Mouse (Mus musculus) CH12F3 (cell line): ENCODE data around the gene Exoc6.
"Not testable (repeated sequence)": the region's sequence is repeated elsewhere in the genome, so short reads cannot be mapped to it uniquely, and the experiment has no call there.

Experiments used
- in situ Hi-C: fragments of 300-500 bp; cut with MboI; formaldehyde crosslinking; loops from 2 replicates; pipeline ENCODE4 v1.14.3; 2020; ENCODE audit warnings: low sequenced_read_pairs

The Exoc6 gene

DNA sequence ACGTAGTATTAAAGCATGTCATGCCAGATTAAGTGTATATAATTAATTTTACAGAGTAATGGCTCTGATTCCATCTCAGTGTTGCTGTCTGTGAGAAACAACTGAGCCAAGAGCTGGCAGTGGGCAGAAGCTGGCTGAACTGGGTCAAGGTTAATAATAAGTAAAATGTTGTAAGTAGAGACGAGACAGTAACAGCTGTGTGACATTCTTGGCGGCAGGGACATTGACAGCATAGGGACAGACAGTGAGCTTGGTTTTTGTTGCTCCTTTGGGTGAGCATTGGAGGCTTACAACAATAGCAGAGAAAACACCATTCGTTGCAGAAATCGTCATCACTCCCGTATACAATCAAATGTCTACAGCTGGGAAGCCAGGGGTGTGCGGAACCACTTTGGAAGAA is 13.8 kb upstream of the Exoc6 start:
- in situ Hi-C loops, result no loop called here

DNA sequence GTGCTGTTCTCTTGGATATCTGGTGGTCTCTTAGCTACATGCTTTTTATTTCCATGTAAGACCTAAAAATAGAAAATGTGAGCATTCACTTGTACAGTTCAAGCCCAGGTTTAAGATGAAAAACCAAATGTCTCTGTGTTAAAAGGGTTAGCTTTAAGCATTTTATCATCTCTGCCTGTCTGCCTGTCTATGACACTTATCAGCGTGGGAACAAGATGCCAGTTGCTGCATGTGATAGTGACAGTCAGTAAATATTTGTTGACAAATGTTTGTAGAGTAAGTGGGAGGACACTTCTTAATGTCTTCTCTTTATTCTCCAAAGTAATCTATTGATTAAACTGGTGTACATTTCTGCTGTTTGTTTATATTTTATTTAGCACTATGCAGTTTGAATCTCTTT is 12.5 kb upstream of the Exoc6 start:
- in situ Hi-C loops, result no loop called here

DNA sequence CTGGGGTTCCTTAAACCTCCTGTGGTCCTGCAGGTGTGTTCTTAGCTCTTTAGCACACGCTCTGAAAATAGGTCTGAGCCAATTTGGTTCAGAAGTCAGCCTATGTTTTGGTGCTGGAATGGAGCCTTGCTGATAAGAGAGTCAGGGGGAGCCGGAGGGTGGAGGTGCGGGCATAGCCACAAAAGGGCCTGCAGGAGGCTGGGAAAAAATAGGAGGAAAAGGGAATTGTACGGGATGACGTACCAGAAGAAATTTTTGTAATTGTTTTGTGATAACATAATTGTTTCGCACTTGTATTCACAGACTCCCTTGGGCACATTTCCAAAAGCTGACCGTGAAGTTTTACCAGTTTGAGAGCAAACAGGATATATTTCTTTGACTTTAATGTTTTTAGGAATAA is 10.0 kb upstream of the Exoc6 start:
- in situ Hi-C loops, result no loop called here

DNA sequence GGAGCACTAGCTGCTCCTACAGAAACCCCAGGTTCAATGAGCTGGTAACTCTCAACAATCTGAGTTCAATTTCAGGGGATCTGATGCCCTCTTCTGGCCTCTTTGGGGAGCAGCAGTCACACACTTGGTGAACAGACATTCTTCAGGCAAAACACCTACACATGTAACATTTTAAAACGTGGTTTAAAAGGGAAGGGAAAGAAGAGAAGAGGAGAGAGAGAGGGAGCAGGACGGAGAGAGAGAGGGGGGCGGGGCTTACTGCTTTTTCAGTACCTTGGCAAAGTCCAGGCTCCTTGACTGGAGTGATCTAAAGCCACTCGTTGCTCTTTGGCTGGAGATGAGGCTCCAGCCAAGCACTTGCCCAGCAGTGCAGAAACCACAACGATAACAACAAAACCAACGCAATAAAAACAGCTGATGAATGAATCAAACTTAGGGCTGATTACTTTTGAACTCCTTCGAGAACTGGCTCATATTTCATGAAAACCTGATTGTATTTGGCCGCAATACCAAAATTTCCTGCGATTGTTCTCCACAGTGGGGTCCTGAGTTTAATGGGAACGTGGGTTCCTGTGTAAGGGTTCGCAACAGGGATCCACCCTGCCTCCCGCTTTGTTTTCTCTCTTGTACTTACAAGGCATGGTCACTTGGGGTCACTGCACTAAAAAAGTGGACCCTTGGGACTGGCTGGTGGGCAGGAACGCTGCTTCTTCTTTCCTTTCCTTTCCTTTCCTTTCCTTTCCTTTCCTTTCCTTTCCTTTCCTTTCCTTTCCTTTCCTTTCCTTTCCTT is 6.5 kb upstream of the Exoc6 start:
- in situ Hi-C loops, result no loop called here

DNA sequence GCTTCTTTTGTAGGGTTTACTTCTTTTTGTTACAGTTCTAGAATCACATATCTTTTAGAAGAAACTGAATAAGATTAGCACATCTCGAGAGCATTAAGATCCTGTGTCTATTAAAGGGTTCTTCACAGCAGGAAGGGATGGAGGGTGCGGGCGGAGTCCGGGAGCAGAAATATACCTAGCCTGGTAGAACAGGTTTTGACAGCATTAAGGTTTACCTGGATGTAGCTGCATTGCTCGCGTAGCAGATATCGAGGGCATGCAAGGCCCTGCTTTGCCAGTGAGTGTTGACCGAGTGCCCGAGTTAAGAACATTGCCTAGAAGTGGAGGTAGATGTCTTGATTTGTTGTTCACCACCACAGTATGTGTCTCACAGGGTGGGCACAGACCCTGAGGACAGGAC is 5.7 kb upstream of the Exoc6 start:
- in situ Hi-C loops, result no loop called here

DNA sequence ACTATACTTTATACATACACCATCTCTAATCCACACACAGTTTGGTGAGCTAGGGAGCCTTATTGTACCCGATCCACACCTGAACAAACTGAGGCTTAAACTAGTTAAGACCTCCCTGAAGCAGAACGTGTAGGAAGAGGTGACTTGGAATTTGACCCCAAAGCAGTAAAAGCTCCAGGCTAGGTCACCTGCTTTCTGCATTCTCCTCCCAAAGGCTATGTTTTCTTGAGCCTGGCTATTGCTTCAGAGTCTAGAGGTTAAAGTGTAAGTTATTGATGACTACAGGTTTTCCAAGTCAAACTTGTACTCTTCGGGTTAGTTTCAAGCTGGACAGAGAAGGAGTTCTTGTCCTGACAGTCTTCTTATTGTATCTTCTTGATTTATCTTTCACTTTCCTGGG is 5.0 kb upstream of the Exoc6 start:
- in situ Hi-C loops, result no loop called here

DNA sequence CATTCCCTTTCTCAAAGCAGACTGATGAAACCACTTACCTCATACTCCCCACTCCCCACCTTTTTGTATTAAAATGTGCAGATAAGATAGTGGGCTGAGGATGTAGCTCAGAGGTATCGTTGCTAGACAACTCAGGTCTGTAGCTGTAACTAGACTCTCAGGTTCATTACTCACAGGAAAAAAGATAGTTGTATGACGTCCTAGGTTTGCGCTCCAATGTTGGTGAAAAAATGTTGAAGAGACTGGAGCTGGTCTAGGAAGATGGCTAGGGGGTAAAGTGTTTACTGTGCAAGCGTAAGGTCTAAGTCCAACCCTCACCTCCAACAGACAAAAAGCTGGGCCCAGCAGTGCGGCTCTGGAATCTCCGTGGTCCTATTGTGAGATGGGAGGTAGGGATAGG is 4.5 kb upstream of the Exoc6 start:
- in situ Hi-C loops, result no loop called here

DNA sequence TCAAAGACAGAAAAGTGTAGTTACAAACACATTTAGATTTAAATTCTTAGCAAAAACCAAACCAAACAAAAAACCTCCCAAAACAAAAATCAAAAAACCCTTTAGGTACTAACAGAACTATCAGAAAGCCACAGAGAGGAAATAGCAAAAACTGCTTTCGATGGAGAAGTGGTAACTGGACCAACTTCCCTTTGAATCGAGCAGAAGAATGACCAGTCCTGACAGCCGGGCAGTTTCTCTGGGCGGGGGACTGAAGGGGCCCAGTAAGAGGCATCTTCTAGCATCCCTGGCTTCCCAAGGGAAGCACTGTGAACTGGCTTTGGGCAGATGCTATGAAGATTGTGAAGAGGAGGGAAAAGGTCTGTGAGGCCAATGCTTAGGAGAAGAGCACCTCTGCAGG is 3.4 kb upstream of the Exoc6 start:
- in situ Hi-C loops, result no loop called here

DNA sequence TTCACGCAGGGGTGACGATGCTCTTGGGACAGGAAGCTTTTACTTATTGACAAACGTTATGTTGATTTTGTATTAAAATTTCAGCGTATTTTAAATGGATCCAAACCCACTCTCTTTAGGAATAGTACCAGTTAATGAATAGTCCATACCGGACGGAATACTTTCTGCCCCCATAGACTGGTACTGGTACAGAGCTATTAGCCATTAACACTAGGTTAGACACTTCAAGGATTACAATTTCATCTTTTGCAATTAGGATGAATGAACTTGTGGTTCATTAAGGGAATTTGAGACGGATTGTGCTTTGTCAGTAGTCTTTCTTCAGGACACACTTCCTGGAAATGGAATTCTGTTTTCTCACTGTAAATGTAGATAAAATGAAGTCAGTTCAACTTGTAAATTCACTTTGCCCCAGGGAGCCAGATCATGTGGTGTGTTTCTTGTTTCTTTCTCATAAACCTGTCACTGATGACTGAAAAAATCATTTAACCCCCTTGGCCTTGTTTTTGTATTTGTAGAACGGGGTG is 885 bp downstream of the Exoc6 start:
- in situ Hi-C loops, result no loop called here

DNA sequence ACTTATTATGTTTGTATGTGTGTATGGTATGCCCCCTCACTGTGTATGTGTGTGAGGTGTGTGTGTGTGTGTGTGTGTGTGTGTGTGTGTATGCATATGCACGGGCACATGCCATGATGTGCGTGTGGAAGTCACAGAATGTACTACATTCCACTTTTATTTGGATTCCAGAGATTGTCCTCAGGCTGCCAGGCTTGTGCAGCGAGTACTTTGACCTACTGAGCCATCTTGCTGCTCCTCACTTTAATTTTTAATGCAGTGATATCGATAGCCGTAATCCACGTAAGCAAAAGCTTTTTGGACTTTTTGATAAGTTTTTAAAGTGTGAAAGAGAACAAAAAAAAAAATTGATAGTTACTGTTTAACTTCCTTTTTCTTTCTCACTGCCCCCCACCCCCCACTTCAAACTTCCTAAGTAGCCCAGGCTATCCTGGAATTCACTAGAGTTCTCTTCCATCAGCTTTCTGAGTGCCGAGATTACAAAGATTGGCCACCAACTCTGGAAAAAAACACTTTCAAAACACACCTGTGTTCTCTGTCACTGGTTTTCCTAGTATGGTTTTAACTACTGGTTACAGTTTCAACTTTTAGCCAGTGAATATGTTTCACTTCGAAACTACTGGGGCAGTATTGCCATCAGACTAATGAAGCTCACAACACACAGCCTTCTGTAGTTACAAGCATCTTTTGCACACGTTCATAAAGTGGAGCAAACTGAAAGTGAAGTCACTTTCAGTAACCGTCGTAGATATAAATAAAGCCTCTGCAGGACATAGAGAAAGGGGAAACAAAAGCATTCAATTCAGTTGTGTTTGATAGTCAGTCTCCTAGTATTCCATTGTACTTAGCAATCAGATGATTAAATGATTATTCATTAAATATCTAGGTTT is 3.4 kb downstream of the Exoc6 start:
- in situ Hi-C loops, result no loop called here

DNA sequence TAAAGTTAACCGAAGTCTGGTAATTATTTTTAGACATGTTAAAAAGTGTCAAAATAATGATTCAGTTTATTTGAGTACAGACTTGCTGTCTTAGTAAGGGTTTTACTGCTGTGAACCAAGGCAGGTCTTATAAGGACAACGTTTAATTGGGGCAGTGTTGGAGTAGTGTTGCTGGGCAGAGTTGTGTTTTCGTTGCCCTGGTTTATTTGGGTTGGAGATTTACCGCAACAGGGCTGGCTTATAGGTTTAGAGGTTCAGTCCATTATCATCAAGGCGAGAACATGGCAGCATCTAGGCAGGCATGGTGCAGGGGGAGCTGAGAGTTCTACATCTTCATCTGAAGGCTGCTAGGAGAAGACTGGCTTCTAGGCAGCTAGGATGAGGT is 4.0 kb downstream of the Exoc6 start:
- in situ Hi-C loops, result not testable (repeated sequence)

DNA sequence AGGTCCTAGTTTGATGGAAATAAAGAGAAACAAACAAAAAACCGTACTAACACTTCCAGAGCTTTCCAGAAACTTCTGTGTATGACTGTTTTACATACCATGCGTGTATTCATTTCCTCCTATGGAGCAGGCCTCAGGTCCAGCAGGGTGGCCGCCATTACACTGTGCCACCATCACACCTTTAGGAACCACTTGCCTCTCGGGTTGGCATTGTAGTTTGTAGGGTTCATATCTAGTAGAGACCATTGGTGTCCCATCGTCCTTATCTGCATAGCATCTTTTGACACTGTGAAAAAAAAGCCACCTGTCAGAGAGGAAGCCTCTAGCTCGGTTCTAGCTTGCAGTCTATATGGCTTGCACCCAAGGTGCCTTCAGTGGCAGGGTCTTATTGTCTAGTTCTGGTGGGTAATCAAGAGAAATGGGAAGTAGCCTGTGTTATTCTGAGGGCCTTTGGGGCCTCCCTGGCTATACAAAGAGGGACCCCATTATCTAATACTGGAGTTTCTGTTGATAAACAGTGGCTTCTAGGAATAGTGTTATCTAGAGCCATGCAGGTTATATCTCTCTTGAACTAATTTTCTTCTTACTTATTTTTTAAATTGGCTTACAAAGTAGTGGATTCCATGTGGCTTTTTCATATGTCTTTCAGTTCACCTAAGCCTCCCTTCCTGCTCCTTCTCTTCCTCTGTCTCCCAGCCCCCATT is 5.8 kb downstream of the Exoc6 start:
- in situ Hi-C loops, result no loop called here

DNA sequence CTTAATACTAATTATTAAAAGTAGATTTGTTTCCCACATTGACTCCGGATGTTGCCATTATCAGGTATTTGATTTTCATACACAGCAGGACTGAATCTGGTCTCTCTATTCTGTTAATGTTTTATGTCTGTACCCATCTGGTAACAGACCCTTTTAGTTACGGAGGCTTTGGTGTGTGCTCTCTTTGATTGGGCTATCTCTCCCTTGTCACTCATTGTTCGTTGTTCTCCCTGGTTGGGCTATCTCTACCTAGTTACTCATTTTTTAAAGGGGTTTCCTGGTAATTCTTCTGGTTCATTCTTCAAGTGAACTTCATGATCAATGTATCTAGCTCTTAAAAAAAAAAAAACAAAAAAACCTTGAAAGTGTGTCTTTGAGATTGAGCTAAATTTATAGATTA is 7.7 kb downstream of the Exoc6 start:
- in situ Hi-C loops, result no loop called here

DNA sequence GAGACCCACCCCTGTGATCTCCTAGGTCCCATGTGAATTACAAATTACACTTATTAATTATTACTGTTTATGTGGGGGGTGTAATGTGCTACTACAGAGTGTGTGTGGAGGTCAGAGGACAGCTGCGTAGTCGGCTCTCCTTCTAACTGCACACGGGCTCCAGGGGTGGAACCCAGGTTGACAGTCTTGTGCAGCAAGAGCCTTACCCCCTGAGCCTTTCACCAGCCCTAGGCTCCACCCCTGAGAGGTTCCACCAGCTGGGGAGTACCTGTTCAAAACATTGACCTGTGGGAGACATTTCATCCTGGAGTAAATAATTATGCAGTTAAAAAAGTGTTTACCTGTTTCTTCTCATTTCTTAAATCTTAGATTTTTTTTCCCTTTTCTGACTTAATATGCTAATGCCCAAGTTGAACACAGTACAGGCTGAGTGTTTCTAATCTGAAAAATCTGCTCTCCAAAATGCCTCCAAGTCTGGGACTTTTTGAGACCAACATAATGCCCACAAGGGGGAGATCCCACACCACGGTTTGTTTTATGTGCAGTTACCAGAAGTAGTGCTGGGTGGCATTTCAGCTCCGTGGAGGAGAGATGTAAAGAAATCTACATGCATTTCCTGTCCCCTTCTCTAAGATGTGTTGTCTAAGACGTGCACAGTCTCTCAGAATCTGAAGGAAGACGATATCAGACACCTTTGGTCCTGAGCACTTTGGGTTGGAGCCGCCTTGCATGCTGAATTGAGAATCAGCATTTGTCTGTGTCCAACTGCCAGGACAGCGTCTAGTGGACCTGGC is 9.3 kb downstream of the Exoc6 start:
- in situ Hi-C loops, result no loop called here

DNA sequence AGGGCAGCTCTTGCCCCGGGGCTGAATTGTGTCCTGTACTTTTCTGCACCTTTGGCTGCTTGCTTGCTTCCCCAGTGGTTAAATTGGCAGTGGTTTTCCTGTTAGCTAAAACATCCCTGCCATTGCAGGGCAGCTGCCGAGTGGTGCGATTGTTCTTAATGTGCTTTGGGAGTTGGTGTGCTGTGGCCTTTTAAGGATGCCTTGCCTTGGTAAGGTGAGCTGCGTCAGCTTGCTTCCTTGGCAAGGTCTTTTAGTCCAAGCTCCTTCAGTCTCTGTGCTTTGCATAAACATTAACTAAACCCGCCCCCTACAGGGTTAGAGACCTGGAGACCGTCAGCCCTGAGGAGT is 9.8 kb downstream of the Exoc6 start:
- in situ Hi-C loops, result no loop called here

DNA sequence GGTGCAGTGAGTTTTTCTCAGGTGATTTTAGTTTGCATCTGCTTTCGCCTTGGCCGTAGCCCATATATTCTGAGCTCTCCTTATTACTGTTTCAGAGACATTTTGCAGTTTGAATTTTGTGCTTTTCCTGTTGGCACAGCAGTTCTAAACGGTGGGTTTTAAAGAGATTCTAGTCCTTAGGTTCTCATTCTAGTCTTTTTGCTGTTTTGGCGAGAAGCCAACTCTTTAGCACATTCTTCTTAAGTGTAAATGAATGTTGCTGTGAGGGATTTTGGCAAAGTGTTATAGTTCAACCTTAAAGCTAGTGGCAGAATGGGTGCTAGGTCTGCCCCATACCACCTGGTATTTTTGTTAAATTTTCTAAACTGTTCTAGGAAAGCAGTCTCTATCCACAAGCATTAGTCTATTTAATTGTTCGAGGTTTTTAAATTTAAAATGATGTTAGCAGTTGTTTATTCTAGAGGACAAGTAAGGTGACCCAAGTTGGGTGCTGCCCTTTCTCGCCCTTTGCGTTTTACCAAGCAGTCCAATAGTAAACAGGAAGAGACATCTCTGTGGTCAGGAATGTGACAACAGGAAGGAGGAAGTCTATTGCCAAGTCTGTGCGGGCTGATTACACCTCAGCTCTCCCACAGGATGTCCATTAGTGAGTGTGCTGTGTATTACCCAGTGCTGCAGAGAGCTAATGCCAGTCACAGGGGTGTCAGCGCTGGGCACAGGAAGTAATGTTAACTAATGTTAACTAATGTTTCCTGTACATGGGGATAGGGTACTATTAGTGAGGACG is 11.1 kb downstream of the Exoc6 start:
- in situ Hi-C loops, result no loop called here

DNA sequence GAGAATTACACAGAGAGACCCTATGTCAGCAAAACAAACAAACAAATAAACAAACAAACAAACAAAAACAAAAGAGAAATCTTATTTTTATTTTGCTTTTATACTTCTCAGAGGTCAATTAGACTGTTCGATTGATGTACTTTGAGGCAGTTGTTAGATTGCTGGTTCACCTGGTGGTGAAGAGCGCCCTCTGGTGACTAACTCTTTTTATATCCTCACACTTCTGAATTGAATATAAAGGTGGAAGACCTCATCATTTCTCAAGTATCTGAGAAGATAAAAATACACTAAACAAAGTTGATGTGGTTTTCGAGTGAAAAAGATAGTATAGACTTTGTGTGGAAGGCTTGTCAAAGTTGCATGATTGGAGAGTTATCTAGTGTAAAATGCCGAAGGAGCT is 13.5 kb downstream of the Exoc6 start:
- in situ Hi-C loops, result no loop called here

DNA sequence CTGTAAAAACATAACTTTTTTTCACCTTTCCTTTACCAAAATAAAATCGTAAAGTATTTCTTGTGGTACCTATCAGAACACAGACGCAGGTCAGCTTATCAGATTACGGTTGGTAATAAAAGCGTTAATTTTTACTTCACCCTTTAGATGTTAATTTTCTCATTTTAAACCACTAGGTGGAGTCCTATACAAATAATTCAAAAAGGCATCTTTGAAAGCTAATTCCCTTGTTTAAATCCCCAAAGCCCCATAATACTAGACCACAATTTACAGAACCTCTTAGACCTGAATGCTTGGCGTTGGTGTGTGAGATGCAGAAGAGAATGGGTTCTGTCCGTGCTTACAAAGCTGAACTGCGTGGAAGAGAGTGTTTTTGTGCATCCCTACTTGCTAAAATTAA is 15.6 kb downstream of the Exoc6 start:
- in situ Hi-C loops, result no loop called here

DNA sequence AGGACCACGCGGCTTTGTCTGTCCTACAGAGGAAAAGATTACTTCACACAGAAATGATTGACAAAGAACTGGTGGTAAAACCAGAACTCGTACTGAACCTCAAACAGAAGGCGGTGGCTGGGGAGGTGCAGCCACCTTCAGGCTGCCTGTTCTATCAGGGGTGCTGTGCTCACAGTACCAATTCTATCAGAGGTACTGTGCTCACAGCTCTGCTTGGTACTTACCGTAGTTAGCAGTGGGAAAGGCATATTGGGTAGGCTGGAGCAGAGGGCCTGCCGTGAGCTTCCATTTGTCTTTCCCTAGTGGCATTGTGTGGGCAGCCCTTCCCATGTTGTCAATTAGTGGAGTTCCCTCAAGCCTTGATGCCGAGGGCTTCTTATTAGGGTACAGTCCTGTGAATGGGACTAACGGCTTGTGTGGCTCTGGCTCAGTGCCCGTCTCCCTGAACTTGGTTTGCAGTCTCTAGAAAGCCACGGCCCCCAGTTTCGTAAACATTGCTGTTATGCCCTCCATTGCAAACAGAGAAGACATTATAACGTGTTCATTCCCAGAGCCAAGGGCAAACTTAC is 19.1 kb downstream of the Exoc6 start:
- in situ Hi-C loops, result no loop called here
